Mouse (Mus musculus): ENCODE results near the gene Ppp1r1a. TPM values are rescaled to one million over a fixed set of nuclear protein-coding genes. Genes with fewer than 3 reads are reported as not detected.

Ppp1r1a gene
- polyA plus RNA-seq, 1 experiment = 0.07 TPM

DNA sequence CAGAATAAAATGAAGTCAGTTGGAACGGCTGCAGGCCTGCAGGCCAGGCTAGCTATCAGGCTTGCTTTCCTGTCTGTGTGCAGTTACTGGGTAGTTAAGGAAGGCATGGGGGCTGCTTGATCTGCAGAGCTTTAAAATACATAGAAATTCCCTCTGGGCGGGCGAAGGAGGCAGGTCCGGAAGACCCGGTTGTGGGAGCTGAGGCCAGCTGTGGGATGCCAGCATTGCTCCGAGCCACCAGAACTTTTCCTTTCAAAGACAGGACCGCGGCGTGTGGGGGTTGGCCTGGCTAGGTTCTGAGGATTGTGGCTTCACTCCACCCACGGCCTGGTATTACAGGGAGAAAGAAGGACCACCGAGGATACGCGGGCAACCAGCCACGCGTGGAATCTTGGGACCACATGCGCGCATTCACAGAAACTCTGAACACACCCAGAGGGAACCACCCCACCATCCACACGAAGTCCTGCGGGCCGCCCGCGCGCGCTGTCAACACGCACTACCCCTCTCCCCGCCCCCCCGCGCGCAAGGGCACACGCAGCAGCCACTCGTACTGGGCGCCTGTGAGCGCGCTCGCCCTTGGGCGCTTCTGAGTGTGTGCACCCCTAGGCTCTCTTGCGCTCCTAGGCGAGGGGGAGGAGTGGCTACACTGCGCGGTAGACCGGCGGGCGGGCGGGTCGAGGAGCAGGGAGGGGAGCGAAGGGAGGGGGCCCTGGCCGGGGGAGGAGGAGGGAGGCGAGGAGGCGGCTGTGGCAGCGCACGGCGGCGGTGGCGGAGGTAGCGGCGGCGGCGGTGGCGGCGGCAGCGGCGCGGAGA, 35.2 kb downstream of the Ppp1r1a start, which contains the start of gene Pde1b:
Pde1b (plus strand) TSS at position 600 of the 816 bp plus-strand sequence.
- Histone ChIP-seq H3K36me3 (ENCODE audit: control insufficient read depth, insufficient read depth, low read length) (no peaks in the 10 kb centered on the region), H3K27me3 (ENCODE audit: control insufficient read depth, insufficient read depth, low read length) (no peaks in the 10 kb centered on the region), H3K27ac (ENCODE audit: control insufficient read depth, insufficient read depth, low read depth, low read length) (no peak within 1 kb of the TSS), H3K4me1 (ENCODE audit: control insufficient read depth, insufficient read depth, low read length) (peaks cover 10% of the 10 kb centered on the region), H3K4me3 (ENCODE audit: control insufficient read depth, low read depth, low read length) (peak within 1 kb of the TSS; percentile 62)
- no peak for TF ChIP-seq POLR2A (IDR thresholded peaks at IDR 0.05; ENCODE audit: control insufficient read depth, low read depth, low read length)
- TF ChIP-seq CTCF (IDR thresholded peaks at IDR 0.05; ENCODE audit: control insufficient read depth, insufficient read depth, insufficient replicate concordance, low read depth, low read length) = no peak

DNA sequence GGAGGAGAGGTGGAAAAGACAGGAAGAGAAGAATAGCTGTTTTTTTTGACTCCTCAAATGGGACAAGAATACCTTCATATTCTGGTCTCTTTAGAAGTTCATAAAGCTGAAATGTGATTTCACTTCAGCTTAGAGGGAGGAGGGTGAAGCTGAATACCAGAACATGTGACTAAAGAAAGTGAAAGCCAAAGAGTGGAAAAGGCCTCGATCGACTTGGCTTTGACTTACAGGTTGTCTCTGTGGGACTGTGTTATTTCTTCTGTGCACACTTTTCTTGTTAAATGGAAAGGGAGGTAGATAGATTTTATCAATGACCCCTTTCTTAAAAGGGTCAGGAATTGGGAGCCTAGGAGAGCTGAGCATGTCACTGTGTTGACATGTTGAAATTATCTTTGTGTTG, 36.6 kb downstream of the Ppp1r1a start:
- Histone ChIP-seq H3K4me1 (ENCODE audit: control insufficient read depth, insufficient read depth, low read length) (peaks cover 10% of the 10 kb centered on the region), H3K27me3 (ENCODE audit: control insufficient read depth, insufficient read depth, low read length) (no peaks in the 10 kb centered on the region), H3K36me3 (ENCODE audit: control insufficient read depth, insufficient read depth, low read length) (no peaks in the 10 kb centered on the region), H3K27ac (ENCODE audit: control insufficient read depth, insufficient read depth, low read depth, low read length) (no peak overlapping the region), H3K4me3 (ENCODE audit: control insufficient read depth, low read depth, low read length) (no peak overlapping the region)
- no peak for TF ChIP-seq CTCF (IDR thresholded peaks at IDR 0.05; ENCODE audit: control insufficient read depth, insufficient read depth, insufficient replicate concordance, low read depth, low read length)

DNA sequence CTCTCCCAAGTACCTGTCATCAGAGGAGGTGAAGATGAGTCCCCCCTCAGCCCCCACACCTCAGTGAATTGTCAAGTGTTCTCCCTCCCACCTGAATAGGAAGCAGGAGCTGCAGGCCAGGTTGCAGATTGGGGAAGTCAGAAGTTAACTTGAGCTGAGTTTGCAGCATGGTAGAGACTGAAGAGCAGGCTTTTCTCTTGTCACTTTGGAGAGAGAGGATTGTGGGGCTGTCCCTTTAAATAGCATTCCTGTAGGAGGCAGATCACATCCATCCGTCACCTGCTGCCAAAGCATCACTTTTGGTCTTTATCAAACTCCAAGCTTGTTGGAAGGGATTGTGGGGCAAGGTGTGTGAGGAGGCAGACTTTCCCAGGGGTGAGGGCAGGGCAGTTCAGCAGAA, 37.1 kb downstream of the Ppp1r1a start:
- H3K4me3 ChIP-seq (ENCODE audit: control insufficient read depth, low read depth, low read length) = no peak overlapping the region
- H3K27ac ChIP-seq (ENCODE audit: control insufficient read depth, insufficient read depth, low read depth, low read length) = no peak overlapping the region
- no peaks in the 10 kb centered on the region for H3K27me3 ChIP-seq (ENCODE audit: control insufficient read depth, insufficient read depth, low read length)
- peaks cover 10% of the 10 kb centered on the region for H3K4me1 ChIP-seq (ENCODE audit: control insufficient read depth, insufficient read depth, low read length)
- no peaks in the 10 kb centered on the region for H3K36me3 ChIP-seq (ENCODE audit: control insufficient read depth, insufficient read depth, low read length)
- TF ChIP-seq CTCF (IDR thresholded peaks at IDR 0.05; ENCODE audit: control insufficient read depth, insufficient read depth, insufficient replicate concordance, low read depth, low read length) (no peak), POLR2A (IDR thresholded peaks at IDR 0.05; ENCODE audit: control insufficient read depth, low read depth, low read length) (no peak)

DNA sequence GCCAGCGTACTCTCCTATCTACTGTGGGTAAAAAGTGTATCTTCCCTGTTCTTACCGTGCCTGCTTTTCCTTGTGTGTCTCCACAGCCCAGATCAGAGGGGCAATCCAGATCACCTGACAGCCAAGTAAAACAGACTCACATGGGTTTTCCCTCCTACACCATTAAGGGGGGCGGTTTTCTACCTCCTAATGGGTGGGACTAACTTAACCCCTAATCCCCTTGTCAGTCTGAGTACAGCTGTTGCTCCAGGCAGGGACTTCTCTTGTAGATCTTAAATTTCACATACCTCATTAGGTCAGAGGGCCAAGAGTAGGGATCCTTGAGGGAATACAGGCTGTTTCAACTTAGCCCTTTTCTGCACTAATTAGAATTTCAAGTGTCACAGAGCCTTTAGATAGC, 39.6 kb downstream of the Ppp1r1a start:
- Histone ChIP-seq H3K4me1 (ENCODE audit: control insufficient read depth, insufficient read depth, low read length) (peaks cover 6% of the 10 kb centered on the region), H3K36me3 (ENCODE audit: control insufficient read depth, insufficient read depth, low read length) (no peaks in the 10 kb centered on the region), H3K4me3 (ENCODE audit: control insufficient read depth, low read depth, low read length) (no peak overlapping the region), H3K27ac (ENCODE audit: control insufficient read depth, insufficient read depth, low read depth, low read length) (no peak overlapping the region), H3K27me3 (ENCODE audit: control insufficient read depth, insufficient read depth, low read length) (no peaks in the 10 kb centered on the region)
- no peak for TF ChIP-seq POLR2A (IDR thresholded peaks at IDR 0.05; ENCODE audit: control insufficient read depth, low read depth, low read length)
- no peak for TF ChIP-seq CTCF (IDR thresholded peaks at IDR 0.05; ENCODE audit: control insufficient read depth, insufficient read depth, insufficient replicate concordance, low read depth, low read length)

DNA sequence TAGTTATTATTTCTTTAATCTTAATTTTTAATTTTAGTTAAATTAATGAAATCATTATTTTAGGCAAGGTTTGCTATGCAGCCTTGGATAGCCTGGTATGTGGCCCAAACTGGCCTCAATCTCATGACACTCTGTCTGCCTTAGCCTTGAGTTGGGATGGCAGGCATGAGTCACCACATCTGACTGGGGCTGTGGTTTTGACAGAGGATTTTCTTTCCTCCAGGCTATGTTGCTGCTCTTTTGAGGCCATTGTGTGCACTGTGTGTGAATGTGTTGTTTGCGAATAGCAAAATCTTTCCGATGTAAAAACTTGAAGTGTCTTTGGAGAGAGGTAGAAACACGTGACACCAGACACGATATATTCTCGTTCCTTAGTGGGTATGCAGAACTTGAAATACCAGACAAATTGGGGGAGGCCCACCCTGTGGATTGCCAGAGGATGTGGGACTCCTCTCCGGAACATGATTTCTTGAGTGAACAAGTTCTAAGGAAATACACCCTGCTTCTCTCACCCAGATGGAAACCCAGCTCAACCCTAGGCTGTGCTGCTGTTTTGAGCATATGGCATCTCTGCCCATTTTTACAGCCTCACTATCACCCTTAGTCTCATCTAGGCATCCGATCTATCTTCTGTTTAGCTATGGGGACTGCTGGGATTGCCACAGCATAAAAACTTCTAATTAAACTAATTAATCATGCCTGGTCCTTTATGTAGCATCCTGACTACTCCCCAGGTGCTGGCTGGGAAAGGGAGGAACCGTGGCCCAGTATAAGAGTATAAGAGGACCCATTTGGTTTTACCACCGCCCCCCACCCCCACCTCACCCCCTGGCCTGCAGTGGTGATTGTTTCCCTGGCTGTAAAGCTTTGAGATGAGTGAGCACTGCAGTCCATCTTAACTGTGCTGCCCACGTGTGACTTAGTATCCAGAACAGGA, 41.3 kb downstream of the Ppp1r1a start:
- no peaks in the 10 kb centered on the region for H3K4me1 ChIP-seq (ENCODE audit: control insufficient read depth, insufficient read depth, low read length)
- no peaks in the 10 kb centered on the region for H3K27me3 ChIP-seq (ENCODE audit: control insufficient read depth, insufficient read depth, low read length)
- no peak overlapping the region for H3K4me3 ChIP-seq (ENCODE audit: control insufficient read depth, low read depth, low read length)
- H3K27ac ChIP-seq (ENCODE audit: control insufficient read depth, insufficient read depth, low read depth, low read length) = no peak overlapping the region
- no peak for TF ChIP-seq POLR2A (IDR thresholded peaks at IDR 0.05; ENCODE audit: control insufficient read depth, low read depth, low read length)
- TF ChIP-seq CTCF (IDR thresholded peaks at IDR 0.05; ENCODE audit: control insufficient read depth, insufficient read depth, insufficient replicate concordance, low read depth, low read length) = no peak
- no peaks in the 10 kb centered on the region for H3K36me3 ChIP-seq (ENCODE audit: control insufficient read depth, insufficient read depth, low read length)

DNA sequence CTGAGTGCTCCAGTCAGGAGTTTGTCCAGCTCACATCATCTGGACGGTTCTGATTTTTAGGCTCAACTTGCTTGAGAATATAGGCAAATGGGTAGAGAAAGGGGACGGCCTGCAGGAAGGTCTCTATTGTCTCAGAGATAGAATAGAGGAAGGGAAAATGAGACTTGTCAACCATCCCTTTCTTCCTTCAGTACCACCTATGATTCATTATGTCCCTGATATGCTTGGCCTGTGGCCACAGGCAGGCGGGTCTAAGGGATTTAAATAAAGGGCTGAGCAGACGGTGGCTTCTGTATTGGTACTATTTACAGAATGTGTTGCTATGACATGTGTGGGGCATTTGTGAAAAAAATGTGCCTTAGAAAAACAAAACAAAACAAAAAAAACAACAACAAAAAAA, 49.5 kb downstream of the Ppp1r1a start:
- Histone ChIP-seq H3K4me3 (ENCODE audit: control insufficient read depth, low read depth, low read length) (no peak overlapping the region), H3K4me1 (ENCODE audit: control insufficient read depth, insufficient read depth, low read length) (no peaks in the 10 kb centered on the region), H3K36me3 (ENCODE audit: control insufficient read depth, insufficient read depth, low read length) (no peaks in the 10 kb centered on the region), H3K27me3 (ENCODE audit: control insufficient read depth, insufficient read depth, low read length) (no peaks in the 10 kb centered on the region), H3K27ac (ENCODE audit: control insufficient read depth, insufficient read depth, low read depth, low read length) (no peak overlapping the region)
- no peak for TF ChIP-seq CTCF (IDR thresholded peaks at IDR 0.05; ENCODE audit: control insufficient read depth, insufficient read depth, insufficient replicate concordance, low read depth, low read length)
- no peak for TF ChIP-seq POLR2A (IDR thresholded peaks at IDR 0.05; ENCODE audit: control insufficient read depth, low read depth, low read length)

DNA sequence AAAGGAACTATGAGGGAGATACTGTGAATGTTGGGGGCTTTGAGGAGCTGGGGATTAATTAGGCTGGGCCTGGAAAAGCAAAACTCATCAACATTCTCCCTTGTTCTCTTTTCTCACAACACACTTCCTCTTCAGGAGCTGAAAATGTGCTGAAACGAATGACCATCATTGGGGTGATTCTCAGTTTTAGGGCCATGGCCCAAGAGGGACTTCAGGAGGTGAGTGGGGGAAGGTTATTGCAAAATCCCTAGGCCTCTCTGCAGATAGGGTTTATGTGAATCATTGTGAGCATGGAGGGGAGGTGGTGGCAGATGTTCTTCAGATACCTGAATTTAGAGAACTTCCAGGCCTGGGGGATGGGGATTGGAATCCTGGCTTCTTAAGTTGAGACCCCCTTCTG, 51.1 kb downstream of the Ppp1r1a start:
- Histone ChIP-seq H3K36me3 (ENCODE audit: control insufficient read depth, insufficient read depth, low read length) (no peaks in the 10 kb centered on the region), H3K4me3 (ENCODE audit: control insufficient read depth, low read depth, low read length) (no peak overlapping the region), H3K27me3 (ENCODE audit: control insufficient read depth, insufficient read depth, low read length) (no peaks in the 10 kb centered on the region), H3K27ac (ENCODE audit: control insufficient read depth, insufficient read depth, low read depth, low read length) (no peak overlapping the region), H3K4me1 (ENCODE audit: control insufficient read depth, insufficient read depth, low read length) (no peaks in the 10 kb centered on the region; the same call in 1 of the 2 replicates)
- TF ChIP-seq CTCF (IDR thresholded peaks at IDR 0.05; ENCODE audit: control insufficient read depth, insufficient read depth, insufficient replicate concordance, low read depth, low read length) (no peak), POLR2A (IDR thresholded peaks at IDR 0.05; ENCODE audit: control insufficient read depth, low read depth, low read length) (no peak)

All from testis, adult 2 months (tissue).